Mouse (Mus musculus): ENCODE results near the gene Acacb. TPM values are rescaled to one million over a fixed set of nuclear protein-coding genes. Genes with fewer than 3 reads are reported as not detected.

The Acacb gene
- 10.5 and 16.9 TPM in 2 replicates for total RNA-seq (2012; rRNA removed)

DNA sequence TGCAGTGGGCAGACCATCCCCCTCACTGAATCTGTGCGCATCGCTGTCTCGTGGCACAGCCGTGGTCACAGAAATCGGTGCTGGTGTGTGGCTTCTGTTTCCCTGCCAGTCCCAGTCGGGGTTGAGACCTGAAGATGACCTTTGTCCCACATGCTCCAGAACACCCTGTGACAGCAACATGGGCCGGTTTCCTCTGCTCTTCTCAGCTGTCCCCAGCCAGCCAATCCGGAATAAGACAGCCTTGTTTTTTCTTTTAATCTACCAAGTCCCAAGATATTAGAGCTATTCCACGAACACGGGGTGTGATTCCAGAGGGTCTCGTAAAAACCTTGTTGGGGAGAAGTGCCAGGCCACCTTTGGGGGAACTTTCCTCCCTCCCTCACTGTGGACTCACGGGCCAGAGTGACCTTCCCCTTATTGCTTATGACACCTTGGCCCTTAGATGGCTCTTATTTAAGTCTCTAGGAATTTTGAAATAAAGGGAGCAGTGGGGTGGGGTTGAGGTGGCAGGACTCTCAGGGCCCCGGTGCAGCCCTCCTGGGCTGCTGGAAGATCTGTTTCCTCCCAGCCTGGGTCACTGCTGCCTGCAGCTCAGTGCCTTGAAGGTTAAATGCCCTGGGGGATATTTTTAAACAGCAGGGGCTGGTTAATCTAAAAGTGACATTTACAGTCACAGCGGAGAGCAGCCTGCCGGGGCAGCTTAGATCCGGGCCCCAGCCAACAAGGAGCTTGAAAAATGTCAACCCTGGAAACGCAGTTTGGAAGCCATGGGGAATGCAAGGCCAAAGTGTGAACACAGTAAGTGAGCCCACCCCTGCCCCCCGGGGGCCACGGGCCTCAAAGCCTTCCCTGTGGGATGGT, at the start of gene Acacb:
Acacb (plus strand) TSS at position 508 of the 861 bp plus-strand sequence.
- Histone ChIP-seq H3K9me3 (ENCODE audit: control insufficient read depth, insufficient read depth, low read depth, low read length) (no peaks in the 10 kb centered on the region), H3K27ac (ENCODE audit: insufficient read depth, low read depth, low read length, poor library complexity, severe bottlenecking) (no peak within 1 kb of the TSS), H3K36me3 (ENCODE audit: control insufficient read depth, insufficient read depth, low read length, poor library complexity, severe bottlenecking) (no peaks in the 10 kb centered on the region), H3K4me3 (ENCODE audit: insufficient read depth in 1 of 2, low read depth in 1 of 2, low read length in 2 of 2, poor library complexity in 1 of 2, severe bottlenecking in 1 of 2) (no peak within 1 kb of the TSS), H3K4me1 (ENCODE audit: control insufficient read depth in 2 of 2, insufficient read depth in 2 of 2, low read length in 2 of 2, poor library complexity in 1 of 2) (peaks cover 2 to 33% of the 10 kb centered on the region in 2 experiments; a peak in 3 of 4 replicates), H3K9ac (ENCODE audit: insufficient read depth, low read depth, low read length, poor library complexity, severe bottlenecking) (no peak within 1 kb of the TSS; the same call in 1 of the 2 replicates)
- DNase-seq (ENCODE audit: low read depth, low spot score): no peak
- TF ChIP-seq ZC3H11A (IDR thresholded peaks at IDR 0.05; ENCODE audit: borderline replicate concordance, low read depth, low read length): no peak
- TF ChIP-seq HCFC1 (IDR thresholded peaks at IDR 0.05; ENCODE audit: borderline replicate concordance, insufficient read depth, low read length): no peak
- no peak for TF ChIP-seq MAFK (IDR thresholded peaks at IDR 0.05; ENCODE audit: insufficient read depth, low read depth, low read length)
- TF ChIP-seq CHD2 (IDR thresholded peaks at IDR 0.05; ENCODE audit: low read depth, low read length): no peak
- no peak for TF ChIP-seq ZNF384 (IDR thresholded peaks at IDR 0.05; ENCODE audit: low read depth, low read length)
- in situ Hi-C loops (cut with MboI; ENCODE audit: low sequenced_read_pairs in 2 of 2, unreplicated experiment in 2 of 2): no loop called here

DNA sequence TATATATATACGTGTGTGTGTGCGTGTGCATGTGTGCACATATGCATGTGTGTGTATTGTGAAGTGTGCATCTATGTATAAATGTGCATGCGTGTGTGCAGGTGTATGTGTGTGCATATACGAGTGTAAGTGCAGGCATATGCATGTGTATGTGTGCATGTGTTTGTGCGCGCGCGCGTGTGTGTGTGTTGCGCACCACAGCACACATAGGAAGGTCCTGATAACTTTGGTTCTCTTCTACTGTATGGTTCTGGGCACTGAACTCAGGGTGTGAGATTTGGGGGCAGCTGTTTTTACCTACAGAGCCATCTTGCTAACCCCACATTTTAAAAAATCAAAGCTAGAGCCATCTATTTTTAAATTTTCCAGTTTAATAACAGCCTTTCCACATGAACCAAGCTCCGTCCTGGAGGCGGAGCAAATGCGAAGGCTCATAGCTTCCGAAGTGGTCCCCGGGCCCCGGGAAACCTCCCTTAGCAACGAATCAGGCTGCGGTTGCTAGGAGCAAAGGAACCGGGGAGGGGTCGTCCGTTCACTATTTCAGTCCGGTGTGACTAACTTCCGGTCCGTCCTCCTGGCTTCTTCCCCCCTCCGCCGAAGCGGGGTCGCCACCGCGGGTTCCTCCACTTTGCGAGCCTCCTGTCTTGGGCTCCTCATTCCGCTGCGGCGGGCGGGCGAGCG, 46.5 kb upstream of the Acacb start:
- TF ChIP-seq ZC3H11A (IDR thresholded peaks at IDR 0.05; ENCODE audit: borderline replicate concordance, low read depth, low read length) (no peak), HCFC1 (IDR thresholded peaks at IDR 0.05; ENCODE audit: borderline replicate concordance, insufficient read depth, low read length) (peak; percentile 91), CHD2 (IDR thresholded peaks at IDR 0.05; ENCODE audit: low read depth, low read length) (no peak; the same call in 1 of the 2 replicates)
- Histone ChIP-seq H3K27ac (ENCODE audit: insufficient read depth, low read depth, low read length, poor library complexity, severe bottlenecking) (no peak overlapping the region), H3K4me1 (ENCODE audit: control insufficient read depth in 2 of 2, insufficient read depth in 2 of 2, low read length in 2 of 2, poor library complexity in 1 of 2) (peaks cover 0 to 7% of the 10 kb centered on the region in 2 experiments; a peak in 1 of 4 replicates), H3K36me3 (ENCODE audit: control insufficient read depth, insufficient read depth, low read length, poor library complexity, severe bottlenecking) (peaks cover 2% of the 10 kb centered on the region; the same call in 1 of the 2 replicates), H3K9me3 (ENCODE audit: control insufficient read depth, insufficient read depth, low read depth, low read length) (no peaks in the 10 kb centered on the region), H3K9ac (ENCODE audit: insufficient read depth, low read depth, low read length, poor library complexity, severe bottlenecking) (peak overlapping the region; percentile 85), H3K4me3 (ENCODE audit: insufficient read depth in 1 of 2, low read depth in 1 of 2, low read length in 2 of 2, poor library complexity in 1 of 2, severe bottlenecking in 1 of 2) (peak overlapping the region; percentile 67 to 96)
- in situ Hi-C loops (cut with MboI; ENCODE audit: low sequenced_read_pairs in 2 of 2, unreplicated experiment in 2 of 2): no loop called here
- peak; percentile 90 for DNase-seq (ENCODE audit: low read depth, low spot score)

DNA sequence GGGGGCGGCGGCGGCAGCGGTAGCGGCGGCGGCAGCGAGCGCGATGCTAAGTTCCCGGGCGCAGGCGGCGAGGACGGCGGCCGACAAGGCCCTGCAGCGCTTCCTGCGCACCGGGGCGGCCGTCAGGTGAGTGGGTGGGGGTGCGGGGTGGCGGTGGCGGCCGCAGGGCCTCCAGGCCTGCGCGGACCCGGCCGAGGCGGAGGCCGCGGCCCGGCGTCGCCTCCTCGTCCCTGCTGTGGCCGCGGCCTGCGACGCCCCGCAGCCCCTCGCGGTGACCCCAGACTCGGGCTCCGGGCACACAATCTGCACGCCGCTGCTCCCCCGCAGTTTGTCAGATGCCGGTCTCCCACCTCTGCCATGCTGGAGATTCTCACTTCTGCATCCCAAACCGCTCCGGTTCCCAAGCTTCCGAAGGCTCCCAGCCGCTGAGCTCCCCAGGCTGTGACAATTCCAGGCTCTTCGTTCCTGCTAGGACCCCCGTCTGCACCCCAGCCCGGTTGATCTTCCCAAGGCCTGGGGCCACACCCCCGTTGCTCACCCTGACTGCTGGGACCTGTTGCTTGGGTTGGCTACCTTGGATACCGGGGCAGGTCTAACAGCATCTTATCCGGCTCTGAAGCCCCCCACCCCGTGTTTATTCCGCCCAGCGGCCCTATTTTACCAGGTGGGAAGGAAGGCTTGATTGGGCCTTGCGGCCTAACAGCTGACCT, 45.8 kb upstream of the Acacb start:
- DNase-seq (ENCODE audit: low read depth, low spot score): no peak
- in situ Hi-C loops (cut with MboI; ENCODE audit: low sequenced_read_pairs in 2 of 2, unreplicated experiment in 2 of 2): no loop called here
- TF ChIP-seq HCFC1 (IDR thresholded peaks at IDR 0.05; ENCODE audit: borderline replicate concordance, insufficient read depth, low read length) (no peak), MAFK (IDR thresholded peaks at IDR 0.05; ENCODE audit: insufficient read depth, low read depth, low read length) (no peak), ZNF384 (IDR thresholded peaks at IDR 0.05; ENCODE audit: low read depth, low read length) (no peak), CHD2 (IDR thresholded peaks at IDR 0.05; ENCODE audit: low read depth, low read length) (no peak), ZC3H11A (IDR thresholded peaks at IDR 0.05; ENCODE audit: borderline replicate concordance, low read depth, low read length) (no peak)
- peaks cover 0 to 7% of the 10 kb centered on the region in 2 experiments; a peak in 1 of 4 replicates for H3K4me1 ChIP-seq (ENCODE audit: control insufficient read depth in 2 of 2, insufficient read depth in 2 of 2, low read length in 2 of 2, poor library complexity in 1 of 2)
- peak overlapping the region; percentile 85 for H3K9ac ChIP-seq (ENCODE audit: insufficient read depth, low read depth, low read length, poor library complexity, severe bottlenecking)
- peaks cover 2% of the 10 kb centered on the region; the same call in 1 of the 2 replicates for H3K36me3 ChIP-seq (ENCODE audit: control insufficient read depth, insufficient read depth, low read length, poor library complexity, severe bottlenecking)
- H3K27ac ChIP-seq (ENCODE audit: insufficient read depth, low read depth, low read length, poor library complexity, severe bottlenecking): no peak overlapping the region
- no peaks in the 10 kb centered on the region for H3K9me3 ChIP-seq (ENCODE audit: control insufficient read depth, insufficient read depth, low read depth, low read length)
- H3K4me3 ChIP-seq (ENCODE audit: insufficient read depth in 1 of 2, low read depth in 1 of 2, low read length in 2 of 2, poor library complexity in 1 of 2, severe bottlenecking in 1 of 2): peak overlapping the region; percentile 67 to 96

GRCm38 (mm10) chr5:114101873-114102272, 44.5 kb upstream of the Acacb start:
- no peaks in the 10 kb centered on the region for H3K9me3 ChIP-seq (ENCODE audit: control insufficient read depth, insufficient read depth, low read depth, low read length)
- no peak overlapping the region for H3K4me3 ChIP-seq (ENCODE audit: insufficient read depth in 1 of 2, low read depth in 1 of 2, low read length in 2 of 2, poor library complexity in 1 of 2, severe bottlenecking in 1 of 2)
- TF ChIP-seq MAFK (IDR thresholded peaks at IDR 0.05; ENCODE audit: insufficient read depth, low read depth, low read length): no peak
- no peak for TF ChIP-seq ZC3H11A (IDR thresholded peaks at IDR 0.05; ENCODE audit: borderline replicate concordance, low read depth, low read length)
- no peak for TF ChIP-seq HCFC1 (IDR thresholded peaks at IDR 0.05; ENCODE audit: borderline replicate concordance, insufficient read depth, low read length)
- TF ChIP-seq ZNF384 (IDR thresholded peaks at IDR 0.05; ENCODE audit: low read depth, low read length): no peak
- TF ChIP-seq CHD2 (IDR thresholded peaks at IDR 0.05; ENCODE audit: low read depth, low read length): no peak
- H3K27ac ChIP-seq (ENCODE audit: insufficient read depth, low read depth, low read length, poor library complexity, severe bottlenecking): no peak overlapping the region
- H3K4me1 ChIP-seq (ENCODE audit: control insufficient read depth in 2 of 2, insufficient read depth in 2 of 2, low read length in 2 of 2, poor library complexity in 1 of 2): peaks cover 0 to 7% of the 10 kb centered on the region in 2 experiments; a peak in 1 of 4 replicates
- peaks cover 7% of the 10 kb centered on the region; the same call in 1 of the 2 replicates for H3K36me3 ChIP-seq (ENCODE audit: control insufficient read depth, insufficient read depth, low read length, poor library complexity, severe bottlenecking)
- DNase-seq (ENCODE audit: low read depth, low spot score): no peak
- no peak overlapping the region for H3K9ac ChIP-seq (ENCODE audit: insufficient read depth, low read depth, low read length, poor library complexity, severe bottlenecking)
- in situ Hi-C loops (cut with MboI; ENCODE audit: low sequenced_read_pairs in 2 of 2, unreplicated experiment in 2 of 2): no loop called here
